10 mouse cellular contexts compared by ENCODE assay signal in genomic region chr9:63957647-63958185, GRCm38 (mm10).
DNase-seq lines count a peak whose midpoint lies in the region; ATAC-seq lines count a peak whose summit lies in the region.
"Had no signal": no experiment of that assay in that cellular context is flagged by ENCODE, and none has a peak within 500 bp of the region (broad histone marks: within the 10 kb centered on the region; RNA-seq: fewer than 3 reads in every experiment).

No protein-coding gene starts in this region.

- no peak overlapping the region for H3K4me2 ChIP-seq in hindbrain, embryonic 14.5 days (replicated peaks)
- peak overlapping the region; percentile 20; the same call in 1 of the 2 replicates for H3K4me2 ChIP-seq in lung, embryonic 16.5 days (ENCODE audit: low read depth, low read length)
- peak overlapping the region; percentile 40; the same call in 1 of the 2 replicates for H3K4me2 ChIP-seq in stomach, embryonic 15.5 days

- no peak for ATAC-seq in hindbrain, embryonic 14.5 days (ENCODE audit: low FRiP score)
- ATAC-seq in lung, embryonic 16.5 days (ENCODE audit: low read depth), result peak; percentile 26; the same call in 1 of the 2 replicates
- ATAC-seq in stomach, embryonic 15.5 days (ENCODE audit: insufficient read depth, low FRiP score, low read depth), result no peak; the same call in 1 of the 2 replicates

- no peak overlapping the region for H3K9ac ChIP-seq in hindbrain, embryonic 14.5 days
- H3K9ac ChIP-seq in lung, embryonic 16.5 days (ENCODE audit: low read length), result peak overlapping the region; percentile 40
- no peak overlapping the region for H3K9ac ChIP-seq in stomach, embryonic 15.5 days

- peak; percentile 4 for DNase-seq in embryo, embryonic 10 days (ENCODE audit: low spot score)
- no peak for DNase-seq in embryo, embryonic 11 days
- no peak for DNase-seq in hindbrain, embryonic 10.5 days (ENCODE audit: low spot score)
- no peak for DNase-seq in hindbrain, embryonic 14.5 days (ENCODE audit: low spot score)
- no peak for DNase-seq in lung, postnatal 36 days
- DNase-seq in cerebellum, postnatal 36 days, result no peak
- DNase-seq: cerebellum, adult 2 months had no signal

- H3K27me3 ChIP-seq in hindbrain, embryonic 10.5 days (ENCODE audit: insufficient read depth, poor library complexity, severe bottlenecking), result peaks cover 14% of the 10 kb centered on the region; the same call in 1 of the 2 replicates
- H3K27me3 ChIP-seq in hindbrain, embryonic 14.5 days (ENCODE audit: control insufficient read depth, insufficient read depth, low read length), result no peaks in the 10 kb centered on the region
- no peaks in the 10 kb centered on the region for H3K27me3 ChIP-seq in lung, embryonic 16.5 days (ENCODE audit: control insufficient read depth, insufficient read depth, low read depth, low read length)
- H3K27me3 ChIP-seq in stomach, embryonic 15.5 days (replicated peaks), result no peaks in the 10 kb centered on the region

- WGBS in hindbrain, embryonic 10.5 days, result 69% methylated on average over 11 of the region's 11 CpGs
- WGBS in hindbrain, embryonic 14.5 days, result 70% methylated on average over 11 of the region's 11 CpGs
- 35% methylated on average over 11 of the region's 11 CpGs for WGBS in lung, embryonic 16.5 days
- 51% methylated on average over 11 of the region's 11 CpGs for WGBS in stomach, embryonic 15.5 days

- no peak overlapping the region for H3K4me3 ChIP-seq in hindbrain, embryonic 10.5 days
- H3K4me3 ChIP-seq in hindbrain, embryonic 14.5 days (replicated peaks; ENCODE audit: low read length), result no peak overlapping the region
- H3K4me3 ChIP-seq in lung, embryonic 16.5 days (ENCODE audit: low read length), result no peak overlapping the region
- no peak overlapping the region for H3K4me3 ChIP-seq in stomach, embryonic 15.5 days (replicated peaks)

- H3K36me3 ChIP-seq in hindbrain, embryonic 10.5 days, result peaks cover 7% of the 10 kb centered on the region
- no peaks in the 10 kb centered on the region for H3K36me3 ChIP-seq in hindbrain, embryonic 14.5 days (replicated peaks; ENCODE audit: control insufficient read depth, insufficient read depth)
- peaks cover 5% of the 10 kb centered on the region for H3K36me3 ChIP-seq in lung, embryonic 16.5 days (ENCODE audit: control insufficient read depth, insufficient read depth, low read length)
- H3K36me3 ChIP-seq in stomach, embryonic 15.5 days, result peaks cover 10% of the 10 kb centered on the region; the same call in 1 of the 2 replicates

- peaks cover 63% of the 10 kb centered on the region for H3K4me1 ChIP-seq in hindbrain, embryonic 10.5 days (replicated peaks)
- peaks cover 35% of the 10 kb centered on the region for H3K4me1 ChIP-seq in hindbrain, embryonic 14.5 days (replicated peaks; ENCODE audit: control insufficient read depth, insufficient read depth, low read length)
- peaks cover 52% of the 10 kb centered on the region for H3K4me1 ChIP-seq in lung, embryonic 16.5 days (replicated peaks; ENCODE audit: control insufficient read depth, insufficient read depth, low read length)
- H3K4me1 ChIP-seq in stomach, embryonic 15.5 days, result peaks cover 52% of the 10 kb centered on the region

- peak overlapping the region; percentile 90; the same call in 1 of the 2 replicates for H3K27ac ChIP-seq in hindbrain, embryonic 10.5 days
- no peak overlapping the region for H3K27ac ChIP-seq in hindbrain, embryonic 14.5 days
- peak overlapping the region; percentile 94 for H3K27ac ChIP-seq in lung, embryonic 16.5 days (ENCODE audit: low read length)
- H3K27ac ChIP-seq in stomach, embryonic 15.5 days, result peak overlapping the region; percentile 92
- H3K27ac ChIP-seq: macrophage had no signal

- no peaks in the 10 kb centered on the region for H3K9me3 ChIP-seq in hindbrain, embryonic 10.5 days
- no peaks in the 10 kb centered on the region for H3K9me3 ChIP-seq in hindbrain, embryonic 14.5 days (ENCODE audit: control insufficient read depth, low read length)
- H3K9me3 ChIP-seq in lung, embryonic 16.5 days (ENCODE audit: control insufficient read depth, low read length), result no peaks in the 10 kb centered on the region
- no peaks in the 10 kb centered on the region for H3K9me3 ChIP-seq in stomach, embryonic 15.5 days
